Comparison of ENCODE assay signal across 10 mouse cellular contexts in genomic region chr6:83197345-83198004, GRCm38 (mm10). TPM values are rescaled to one million over a fixed set of nuclear protein-coding genes. Genes with fewer than 3 reads are reported as not detected.
A peak's percentile ranks its signal among the peaks of the same experiment; 100 is the strongest.
DNase-seq lines count a peak whose midpoint lies in the region; ATAC-seq lines count a peak whose summit lies in the region.
"Had no signal": no experiment of that assay in that cellular context is flagged by ENCODE, and none has a peak within 500 bp of the region (broad histone marks: within the 10 kb centered on the region; RNA-seq: fewer than 3 reads in every experiment).

No protein-coding gene starts in this region.

- peak; percentile 50 for DNase-seq in gastrocnemius, postnatal 10 days
- no peak for DNase-seq in gastrocnemius, postnatal 36 days
- DNase-seq in ES-CJ7 (ENCODE audit: low read depth, low spot score): peak; percentile 71
- DNase-seq in cerebellum, adult 8-10 months: peak; percentile 86
- peak; percentile 69 to 75 for DNase-seq in frontal cortex, postnatal 36 days (ENCODE audit: low spot score in 2 of 2)
- DNase-seq in layer of hippocampus, adult 8-10 months (ENCODE audit: low spot score in 2 of 2): peak; percentile 65 to 73
- DNase-seq in thymus, adult 18-20 months: no peak

- no peak for ATAC-seq in neural tube, embryonic 15.5 days (ENCODE audit: low FRiP score)

- H3K36me3 ChIP-seq in neural tube, embryonic 15.5 days: peaks cover 84% of the 10 kb centered on the region

- 0 out of 2 replicates have a peak overlapping the region, but pooled peaks have one; percentile 0 for H3K27ac ChIP-seq in neural tube, embryonic 15.5 days (replicated peaks)

- intact Hi-C loops in gastrocnemius, postnatal 36 days (cut with DNase I): no loop called here

- H3K4me2 ChIP-seq in neural tube, embryonic 15.5 days: no peak overlapping the region

- 44% methylated on average over 15 of the region's 15 CpGs for WGBS in neural tube, embryonic 15.5 days

- H3K9me3 ChIP-seq in neural tube, embryonic 15.5 days (replicated peaks): no peaks in the 10 kb centered on the region
- H3K9me3 ChIP-seq: megakaryocyte, embryonic 14.5 days had no signal

- no peaks in the 10 kb centered on the region for H3K27me3 ChIP-seq in neural tube, embryonic 15.5 days (replicated peaks)

- no peak overlapping the region for H3K9ac ChIP-seq in neural tube, embryonic 15.5 days (replicated peaks)

- H3K4me1 ChIP-seq in neural tube, embryonic 15.5 days: no peaks in the 10 kb centered on the region

- H3K4me3 ChIP-seq in neural tube, embryonic 15.5 days (replicated peaks): no peak overlapping the region
- H3K4me3 ChIP-seq: erythroblast, embryonic 14.5 days; megakaryocyte, embryonic 14.5 days had no signal

RNA-seq across cellular contexts. Expression of gene Slc4a5, which starts 22.2 kb away (rescaled TPM):
- under 1 TPM in 1 of 2 experiments, not detected in 1; 0.05 TPM for total RNA-seq in gastrocnemius, postnatal 10 days (2021)
- total RNA-seq in gastrocnemius, postnatal 36 days (2021): not detected
- 1 to 10 TPM in 2 of 4 experiments, under 1 TPM in 2; 0.21 to 1.5 (median 0.78) TPM for total RNA-seq in layer of hippocampus, adult 8-10 months (2022)
- 0.27 and 0.57 TPM in 2 replicates for polyA plus RNA-seq in neural tube, embryonic 15.5 days (2015; fragmentation: Nextera tagmentation; extraction: Ambion mirVana)

RNA-seq across cellular contexts. Expression of gene Dctn1, which starts 31.8 kb away (rescaled TPM):
- 100 to 1,000 TPM; 126 to 132 TPM for total RNA-seq in gastrocnemius, postnatal 10 days (2021)
- 100 to 1,000 TPM; 128 to 135 TPM for total RNA-seq in gastrocnemius, postnatal 36 days (2021)
- total RNA-seq in layer of hippocampus, adult 8-10 months (2022): 100 to 1,000 TPM; 363 to 385 (median 379) TPM
- 149 and 153 TPM in 2 replicates for polyA plus RNA-seq in neural tube, embryonic 15.5 days (2015; fragmentation: Nextera tagmentation; extraction: Ambion mirVana)

RNA-seq across cellular contexts. Expression of gene 1700003E16Rik, which starts 41.3 kb away (rescaled TPM):
- under 1 TPM in 1 of 2 experiments, not detected in 1; 0.23 TPM for total RNA-seq in gastrocnemius, postnatal 10 days (2021)
- total RNA-seq in gastrocnemius, postnatal 36 days (2021): under 1 TPM in 1 of 2 experiments, not detected in 1; 0.13 TPM
- total RNA-seq in layer of hippocampus, adult 8-10 months (2022): 10 to 100 TPM; 21.2 to 23.8 (median 22.7) TPM
- 7.9 and 8.2 TPM in 2 replicates for polyA plus RNA-seq in neural tube, embryonic 15.5 days (2015; fragmentation: Nextera tagmentation; extraction: Ambion mirVana)
- polyA plus RNA-seq: erythroblast, embryonic 14.5 days had no signal

RNA-seq across cellular contexts. Expression of gene Wdr54, which starts 41.3 kb away (rescaled TPM):
- 1 to 10 TPM in 1 of 2 experiments, under 1 TPM in 1; 0.43 to 1.4 TPM for total RNA-seq in gastrocnemius, postnatal 10 days (2021)
- 1 to 10 TPM in 1 of 2 experiments, under 1 TPM in 1; 0.92 to 1.3 TPM for total RNA-seq in gastrocnemius, postnatal 36 days (2021)
- 10 to 100 TPM; 23.4 to 27.5 (median 26.9) TPM for total RNA-seq in layer of hippocampus, adult 8-10 months (2022)
- 14.7 and 18.6 TPM in 2 replicates for polyA plus RNA-seq in neural tube, embryonic 15.5 days (2015; fragmentation: Nextera tagmentation; extraction: Ambion mirVana)

Comparison
In these comparisons a context has a peak if more than half of its experiments do, and no peak if none do; other contexts are left out.
1. DNase-seq: peak in gastrocnemius, postnatal 10 days (single experiment), ES-CJ7 (single experiment), cerebellum, adult 8-10 months (single experiment), frontal cortex, postnatal 36 days (2 of 2) and layer of hippocampus, adult 8-10 months (2 of 2); none in gastrocnemius, postnatal 36 days (0 of 2) and thymus, adult 18-20 months (0 of 2).
2. RNA of gene 1700003E16Rik, which starts 41.3 kb away (total RNA-seq): 21.2 to 23.8 TPM in layer of hippocampus, adult 8-10 months; 0.23 TPM in gastrocnemius, postnatal 10 days and 0.13 TPM in gastrocnemius, postnatal 36 days; every median in the first group is over 10 times any median in the second.